Mouse (Mus musculus) kidney, postnatal 0 days (tissue): Measurements from ENCODE around the gene Pknox2. TPM values are rescaled to one million over a fixed set of nuclear protein-coding genes. Genes with fewer than 3 reads are reported as not detected.

Experiments
- ATAC-seq: fragments of 200-750 bp; cut with Nextera tagmentation; replicated peaks from 2 replicates; pipeline ENCODE4 v1.8.0; 2017; ENCODE audit warnings: low read depth, moderate number of reproducible peaks, moderate TSS enrichment, moderate library complexity; ENCODE audit not compliant: low FRiP score
- DNase-seq: peaks from one replicate; pipeline ENCODE4 v3.0.0-alpha.2; 2016; ENCODE audit warnings: low spot score
- H3K27ac ChIP-seq: fragments of 300-500 bp; sonication (generic); 2 replicates; pipeline ENCODE4 v1.5.1; 2014; ENCODE audit warnings: mild to moderate bottlenecking
- H3K27me3 ChIP-seq: fragments of 300-500 bp; sonication (generic); 2 replicates; pipeline ENCODE4 v1.6.1; 2014; ENCODE audit warnings: low read length, mixed read lengths; ENCODE audit not compliant: insufficient read depth
- H3K36me3 ChIP-seq: fragments of 300-500 bp; sonication (generic); 2 replicates; pipeline ENCODE4 v1.6.1; 2014; ENCODE audit warnings: low read length, mixed read lengths; ENCODE audit not compliant: insufficient read depth
- H3K4me1 ChIP-seq: fragments of 300-500 bp; sonication (generic); replicated peaks from 2 replicates; pipeline ENCODE4 v1.6.1; 2014; ENCODE audit warnings: antibody characterized with exemption, low read length, mixed read lengths; ENCODE audit not compliant: insufficient read depth
- H3K4me2 ChIP-seq: fragments of 300-500 bp; sonication (generic); 2 replicates; pipeline ENCODE4 v1.6.1; 2014; ENCODE audit warnings: mild to moderate bottlenecking, low read length, moderate library complexity, mixed read lengths
- H3K4me3 ChIP-seq: fragments of 300-500 bp; sonication (generic); replicated peaks from 2 replicates; pipeline ENCODE4 v1.5.1; 2014; ENCODE audit warnings: low read depth, low read length
- H3K9ac ChIP-seq: fragments of 300-500 bp; sonication (generic); 2 replicates; pipeline ENCODE4 v1.6.1; 2014; ENCODE audit warnings: low read depth, low read length
- H3K9me3 ChIP-seq: fragments of 300-500 bp; sonication (generic); replicated peaks from 2 replicates; pipeline ENCODE4 v1.6.1; 2016; ENCODE audit warnings: low read length, inconsistent platforms, mixed read lengths
- CTCF ChIP-seq: IDR thresholded peaks from 2 replicates; pipeline ENCODE4 v1.5.1; 2016; ENCODE audit warnings: antibody characterized with exemption, low read depth, mild to moderate bottlenecking, moderate library complexity
- WGBS: fragments of 180-500 bp; shearing (Covaris S2); extraction: QIAGEN DNeasy Blood & Tissue Kit; methylation state at CpG from one replicate; pipeline ENCODE4 v1.1.7; 2014; 5-methylcytosine and 5-hydroxymethylcytosine counted together
- polyA plus RNA-seq: library from polyadenylated mRNA; unstranded; fragments of >200 nt; fragmentation: Nextera tagmentation; extraction: Ambion mirVana; gene quantifications from 2 replicates; pipeline ENCODE4 v1.2.1, GENCODE M21; 2015

Pknox2 gene
- polyA plus RNA-seq, 1 experiment from 2014 or later = 6.0 TPM

- H3K4me3 ChIP-seq = no peak overlapping the region
- no peaks in the 10 kb centered on the region for H3K9me3 ChIP-seq
- ATAC-seq (no peak), DNase-seq (no peak)
- no peak overlapping the region for H3K27ac ChIP-seq
- 43% methylated on average over 8 of the region's 8 CpGs for WGBS
- no peak overlapping the region for H3K9ac ChIP-seq
- no peaks in the 10 kb centered on the region for H3K27me3 ChIP-seq
- H3K4me2 ChIP-seq = no peak overlapping the region
- H3K36me3 ChIP-seq = no peaks in the 10 kb centered on the region
- no peaks in the 10 kb centered on the region for H3K4me1 ChIP-seq
- no peak for TF ChIP-seq CTCF
Measured at GRCm38 (mm10) chr9:36857476-36858117, 289.6 kb downstream of the Pknox2 start.

GRCm38 (mm10) chr9:36856351-36856750 is 290.9 kb downstream of the Pknox2 start:
- no peak overlapping the region for H3K27ac ChIP-seq
- 64% methylated on average over 2 of the region's 2 CpGs for WGBS

GRCm38 (mm10) chr9:36852175-36852574 is 295.0 kb downstream of the Pknox2 start:
- no peak for DNase-seq
- Histone ChIP-seq H3K9me3 (no peaks in the 10 kb centered on the region), H3K4me3 (no peak overlapping the region), H3K36me3 (no peaks in the 10 kb centered on the region), H3K4me1 (no peaks in the 10 kb centered on the region), H3K9ac (no peak overlapping the region), H3K27me3 (no peaks in the 10 kb centered on the region), H3K27ac (no peak overlapping the region), H3K4me2 (no peak overlapping the region)
- 95% methylated on average over 2 of the region's 2 CpGs for WGBS
- no peak for ATAC-seq
- TF ChIP-seq CTCF = no peak

More at GRCm38 (mm10) chr9:36856351-36856750, 290.9 kb downstream of the Pknox2 start:
- H3K9me3 ChIP-seq = no peaks in the 10 kb centered on the region
- TF ChIP-seq CTCF = no peak
- H3K4me2 ChIP-seq = no peak overlapping the region
- DNase-seq (no peak), ATAC-seq (no peak)
- no peaks in the 10 kb centered on the region for H3K27me3 ChIP-seq
- no peaks in the 10 kb centered on the region for H3K36me3 ChIP-seq
- no peaks in the 10 kb centered on the region for H3K4me1 ChIP-seq
- no peak overlapping the region for H3K4me3 ChIP-seq
- no peak overlapping the region for H3K9ac ChIP-seq

- Histone ChIP-seq H3K4me2 (no peak overlapping the region), H3K4me1 (no peaks in the 10 kb centered on the region), H3K36me3 (no peaks in the 10 kb centered on the region), H3K27ac (no peak overlapping the region), H3K9me3 (no peaks in the 10 kb centered on the region), H3K27me3 (no peaks in the 10 kb centered on the region), H3K4me3 (no peak overlapping the region), H3K9ac (no peak overlapping the region)
- no peak for TF ChIP-seq CTCF
- WGBS = 67% methylated on average over 1 of the region's 1 CpGs
- ATAC-seq (no peak), DNase-seq (no peak)
Measured at GRCm38 (mm10) chr9:36850091-36850490, 297.1 kb downstream of the Pknox2 start.

- WGBS = 53% methylated on average over 2 of the region's 2 CpGs
- ATAC-seq (no peak), DNase-seq (no peak)
- Histone ChIP-seq H3K27me3 (no peaks in the 10 kb centered on the region), H3K9ac (no peak overlapping the region), H3K27ac (no peak overlapping the region), H3K36me3 (no peaks in the 10 kb centered on the region), H3K9me3 (no peaks in the 10 kb centered on the region), H3K4me2 (no peak overlapping the region), H3K4me3 (no peak overlapping the region), H3K4me1 (no peaks in the 10 kb centered on the region)
- no peak for TF ChIP-seq CTCF
Measured at GRCm38 (mm10) chr9:36848661-36849060, 298.5 kb downstream of the Pknox2 start.

- H3K4me2 ChIP-seq = no peak overlapping the region
- DNase-seq = no peak
- no peak overlapping the region for H3K9ac ChIP-seq
- TF ChIP-seq CTCF = no peak
- 53% methylated on average over 4 of the region's 4 CpGs for WGBS
- H3K27ac ChIP-seq = no peak overlapping the region
- H3K9me3 ChIP-seq = no peaks in the 10 kb centered on the region
- no peaks in the 10 kb centered on the region for H3K27me3 ChIP-seq
- no peaks in the 10 kb centered on the region for H3K36me3 ChIP-seq
- no peak for ATAC-seq
- H3K4me1 ChIP-seq = no peaks in the 10 kb centered on the region
- no peak overlapping the region for H3K4me3 ChIP-seq
Measured at GRCm38 (mm10) chr9:36846346-36846745, 300.9 kb downstream of the Pknox2 start.

Other genes with a start within 250 kb of the Pknox2 start
- gene Tmem218, start 60.8 kb upstream of the Pknox2 start, polyA plus RNA-seq = 15.5 and 15.7 TPM in 2 replicates
- 1.3 and 1.5 TPM in 2 replicates for gene Slc37a2, start 108.3 kb upstream of the Pknox2 start, polyA plus RNA-seq
- 4.8 TPM in 2 replicates for gene Ccdc15, start 201.0 kb upstream of the Pknox2 start, polyA plus RNA-seq
- 0.09 and 0.16 TPM in 2 replicates for gene Hepacam, start 219.9 kb upstream of the Pknox2 start, polyA plus RNA-seq